Mouse (Mus musculus) liver, embryonic 12.5 days (tissue): ENCODE measurements around the gene Spata45. TPM values are rescaled to one million over a fixed set of nuclear protein-coding genes. Genes with fewer than 3 reads are reported as not detected.

Experiments used
- ATAC-seq: fragments of 200-750 bp; cut with Nextera tagmentation; 2 replicates; pipeline ENCODE4 v1.8.0; 2017; ENCODE audit warnings: moderate number of reproducible peaks, mild to moderate bottlenecking, moderate library complexity
- H3K27ac ChIP-seq: fragments of 300-500 bp; sonication (generic); 2 replicates; pipeline ENCODE4 v1.5.1; 2016; ENCODE audit warnings: mild to moderate bottlenecking
- H3K27me3 ChIP-seq: fragments of 300-500 bp; sonication (generic); replicated peaks from 2 replicates; pipeline ENCODE4 v1.6.1; 2016; ENCODE audit warnings: mild to moderate bottlenecking, moderate library complexity
- H3K36me3 ChIP-seq: fragments of 300-500 bp; sonication (generic); 2 replicates; pipeline ENCODE4 v1.6.1; 2016; ENCODE audit warnings: mild to moderate bottlenecking, moderate library complexity
- H3K4me1 ChIP-seq: fragments of 300-500 bp; sonication (generic); 2 replicates; pipeline ENCODE4 v1.6.1; 2016
- H3K4me2 ChIP-seq: fragments of 300-500 bp; sonication (generic); 2 replicates; pipeline ENCODE4 v1.6.1; 2016; ENCODE audit warnings: mild to moderate bottlenecking, moderate library complexity
- H3K4me3 ChIP-seq: fragments of 300-500 bp; sonication (generic); 2 replicates; pipeline ENCODE4 v1.5.1; 2016; ENCODE audit warnings: mild to moderate bottlenecking, moderate library complexity
- H3K9ac ChIP-seq: fragments of 300-500 bp; sonication (generic); 2 replicates; pipeline ENCODE4 v1.6.1; 2016; ENCODE audit warnings: mild to moderate bottlenecking, moderate library complexity
- H3K9me3 ChIP-seq: fragments of 300-500 bp; sonication (generic); replicated peaks from 2 replicates; pipeline ENCODE4 v1.6.1; 2016; ENCODE audit warnings: mild to moderate bottlenecking, moderate library complexity
- WGBS: fragments of 180-500 bp; shearing (Covaris S2); methylation state at CpG from one replicate; pipeline ENCODE4 v1.1.7; 2016; ENCODE audit not compliant: insufficient replicate concordance; 5-methylcytosine and 5-hydroxymethylcytosine counted together
- polyA plus RNA-seq: library from polyadenylated mRNA; unstranded; fragments of >200 nt; fragmentation: Nextera tagmentation; extraction: Ambion mirVana; gene quantifications from 2 replicates; pipeline ENCODE4 v1.2.1, GENCODE M21; 2016

Gene Spata45
- polyA plus RNA-seq, 1 experiment from 2014 or later = not detected

GRCm38 (mm10) chr1:191045264-191045663, 8.8 kb downstream of the Spata45 start:
- H3K27me3 ChIP-seq = no peaks in the 10 kb centered on the region
- no peak overlapping the region for H3K4me2 ChIP-seq
- H3K27ac ChIP-seq = peak overlapping the region; percentile 28; the same call in 1 of the 2 replicates
- peaks cover 26% of the 10 kb centered on the region for H3K4me1 ChIP-seq
- peak; percentile 86 for ATAC-seq
- H3K9ac ChIP-seq = no peak overlapping the region
- no peaks in the 10 kb centered on the region for H3K36me3 ChIP-seq
- no peaks in the 10 kb centered on the region for H3K9me3 ChIP-seq
- no peak overlapping the region for H3K4me3 ChIP-seq
- 68% methylated on average over 2 of the region's 2 CpGs for WGBS

- Histone ChIP-seq H3K36me3 (no peaks in the 10 kb centered on the region), H3K4me3 (no peak overlapping the region), H3K4me2 (no peak overlapping the region), H3K9ac (no peak overlapping the region), H3K27ac (no peak overlapping the region), H3K4me1 (peaks cover 26% of the 10 kb centered on the region), H3K27me3 (no peaks in the 10 kb centered on the region), H3K9me3 (no peaks in the 10 kb centered on the region)
- WGBS = 76% methylated on average over 7 of the region's 7 CpGs
- no peak for ATAC-seq
Observed at GRCm38 (mm10) chr1:191046231-191046824, 9.9 kb downstream of the Spata45 start.

- ATAC-seq = no peak
- peaks cover 36% of the 10 kb centered on the region for H3K4me1 ChIP-seq
Observed at GRCm38 (mm10) chr1:191053555-191053954, 17.1 kb downstream of the Spata45 start.

GRCm38 (mm10) chr1:191054870-191055532, 18.6 kb downstream of the Spata45 start:
- ATAC-seq = peak; percentile 91
- no peak overlapping the region; the same call in 1 of the 2 replicates for H3K9ac ChIP-seq
- H3K27me3 ChIP-seq = no peaks in the 10 kb centered on the region
- peak overlapping the region; percentile 17 for H3K4me2 ChIP-seq
- H3K36me3 ChIP-seq = peaks cover 10% of the 10 kb centered on the region; the same call in 1 of the 2 replicates
- WGBS = 35% methylated on average over 8 of the region's 8 CpGs
- peak overlapping the region; percentile 70 for H3K27ac ChIP-seq
- no peaks in the 10 kb centered on the region for H3K9me3 ChIP-seq
- H3K4me1 ChIP-seq = peaks cover 37% of the 10 kb centered on the region
- no peak overlapping the region for H3K4me3 ChIP-seq

More at GRCm38 (mm10) chr1:191053555-191053954, 17.1 kb downstream of the Spata45 start:
- H3K9me3 ChIP-seq = no peaks in the 10 kb centered on the region
- peaks cover 10% of the 10 kb centered on the region; the same call in 1 of the 2 replicates for H3K36me3 ChIP-seq
- no peaks in the 10 kb centered on the region for H3K27me3 ChIP-seq
- no peak overlapping the region for H3K4me3 ChIP-seq
- no peak overlapping the region for H3K4me2 ChIP-seq
- no peak overlapping the region for H3K9ac ChIP-seq
- 73% methylated on average over 3 of the region's 3 CpGs for WGBS
- no peak overlapping the region for H3K27ac ChIP-seq

- H3K4me2 ChIP-seq = peak overlapping the region; percentile 17
- peak overlapping the region; percentile 70 for H3K27ac ChIP-seq
- 51% methylated on average over 2 of the region's 2 CpGs for WGBS
- peaks cover 10% of the 10 kb centered on the region; the same call in 1 of the 2 replicates for H3K36me3 ChIP-seq
- H3K4me3 ChIP-seq = no peak overlapping the region
- H3K4me1 ChIP-seq = peaks cover 37% of the 10 kb centered on the region
- no peak overlapping the region for H3K9ac ChIP-seq
- no peaks in the 10 kb centered on the region for H3K9me3 ChIP-seq
- no peaks in the 10 kb centered on the region for H3K27me3 ChIP-seq
- ATAC-seq = peak; percentile 72
Observed at GRCm38 (mm10) chr1:191055533-191055873, 19.1 kb downstream of the Spata45 start.

- H3K9ac ChIP-seq = no peak overlapping the region
- H3K9me3 ChIP-seq = no peaks in the 10 kb centered on the region
- H3K4me2 ChIP-seq = no peak overlapping the region
- no peaks in the 10 kb centered on the region for H3K27me3 ChIP-seq
- no peak overlapping the region for H3K4me3 ChIP-seq
- ATAC-seq = no peak
- WGBS = 57% methylated on average over 3 of the region's 3 CpGs
- no peak overlapping the region for H3K27ac ChIP-seq
- peaks cover 10% of the 10 kb centered on the region; the same call in 1 of the 2 replicates for H3K36me3 ChIP-seq
- H3K4me1 ChIP-seq = peaks cover 47% of the 10 kb centered on the region
Observed at GRCm38 (mm10) chr1:191057461-191057860, 21.0 kb downstream of the Spata45 start.

- H3K27ac ChIP-seq = peak overlapping the region; percentile 20; the same call in 1 of the 2 replicates
- H3K36me3 ChIP-seq = peaks cover 34% of the 10 kb centered on the region
- peak overlapping the region; percentile 88 for H3K4me2 ChIP-seq
- H3K9ac ChIP-seq = peak overlapping the region; percentile 91
- peak; percentile 52 for ATAC-seq
- H3K27me3 ChIP-seq = no peaks in the 10 kb centered on the region
- 5% methylated on average over 15 of the region's 15 CpGs for WGBS
- no peaks in the 10 kb centered on the region for H3K9me3 ChIP-seq
- H3K4me3 ChIP-seq = peak overlapping the region; percentile 90
- H3K4me1 ChIP-seq = peaks cover 42% of the 10 kb centered on the region
Observed at GRCm38 (mm10) chr1:191062241-191062780, 25.9 kb downstream of the Spata45 start.

- H3K4me1 ChIP-seq = peaks cover 39% of the 10 kb centered on the region
- peak within 1 kb of the TSS; percentile 88 for H3K4me2 ChIP-seq
- peak; percentile 89 for ATAC-seq
- WGBS = under 1% methylated on average over 56 of the region's 56 CpGs
- H3K9ac ChIP-seq = peak within 1 kb of the TSS; percentile 91
- H3K27me3 ChIP-seq = no peaks in the 10 kb centered on the region
- no peaks in the 10 kb centered on the region for H3K9me3 ChIP-seq
- H3K27ac ChIP-seq = peak within 1 kb of the TSS; percentile 73
- peaks cover 40% of the 10 kb centered on the region for H3K36me3 ChIP-seq
- peak within 1 kb of the TSS; percentile 90 for H3K4me3 ChIP-seq
Observed at GRCm38 (mm10) chr1:191062781-191063485, 26.5 kb downstream of the Spata45 start, which contains the start of the genes Tatdn3 and Nsl1. Tatdn3 (minus strand) TSS chr1:191062932. Nsl1 (plus strand) TSS chr1:191063012.

GRCm38 (mm10) chr1:191063700-191064099, 27.3 kb downstream of the Spata45 start:
- H3K4me2 ChIP-seq = peak overlapping the region; percentile 88
- no peaks in the 10 kb centered on the region for H3K9me3 ChIP-seq
- peaks cover 32% of the 10 kb centered on the region for H3K4me1 ChIP-seq
- ATAC-seq = no peak
- peak overlapping the region; percentile 91 for H3K9ac ChIP-seq
- H3K4me3 ChIP-seq = peak overlapping the region; percentile 90
- no peaks in the 10 kb centered on the region for H3K27me3 ChIP-seq
- 40% methylated on average over 9 of the region's 9 CpGs for WGBS
- peak overlapping the region; percentile 73 for H3K27ac ChIP-seq
- H3K36me3 ChIP-seq = peaks cover 42% of the 10 kb centered on the region

- no peaks in the 10 kb centered on the region for H3K27me3 ChIP-seq
- 75% methylated on average over 2 of the region's 2 CpGs for WGBS
- no peak overlapping the region for H3K27ac ChIP-seq
- peaks cover 51% of the 10 kb centered on the region for H3K36me3 ChIP-seq
- no peaks in the 10 kb centered on the region for H3K9me3 ChIP-seq
- ATAC-seq = no peak
- H3K9ac ChIP-seq = 0 out of 2 replicates have a peak overlapping the region, but pooled peaks have one; percentile 31
- H3K4me3 ChIP-seq = peak overlapping the region; percentile 17; the same call in 1 of the 2 replicates
- peaks cover 32% of the 10 kb centered on the region for H3K4me1 ChIP-seq
- peak overlapping the region; percentile 88 for H3K4me2 ChIP-seq
Observed at GRCm38 (mm10) chr1:191064535-191064934, 28.1 kb downstream of the Spata45 start.

GRCm38 (mm10) chr1:191065188-191065587, 28.7 kb downstream of the Spata45 start:
- ATAC-seq = no peak
- H3K9ac ChIP-seq = 0 out of 2 replicates have a peak overlapping the region, but pooled peaks have one; percentile 31
- peaks cover 57% of the 10 kb centered on the region for H3K36me3 ChIP-seq
- H3K27me3 ChIP-seq = no peaks in the 10 kb centered on the region
- 71% methylated on average over 4 of the region's 4 CpGs for WGBS
- peaks cover 32% of the 10 kb centered on the region for H3K4me1 ChIP-seq
- no peaks in the 10 kb centered on the region for H3K9me3 ChIP-seq
- peak overlapping the region; percentile 10; the same call in 1 of the 2 replicates for H3K27ac ChIP-seq
- peak overlapping the region; percentile 88 for H3K4me2 ChIP-seq
- H3K4me3 ChIP-seq = peak overlapping the region; percentile 17; the same call in 1 of the 2 replicates
